Mouse (Mus musculus) myocyte (in vitro differentiated cells): ENCODE data around the gene Arl15. TPM values are rescaled to one million over a fixed set of nuclear protein-coding genes. Genes with fewer than 3 reads are reported as not detected.

ENCODE experiments used
- H3K27me3 ChIP-seq: one replicate; pipeline ENCODE4 v1.6.1; 2011; ENCODE audit not compliant: control insufficient read depth, insufficient read depth, insufficient read length
- H3K36me3 ChIP-seq: one replicate; pipeline ENCODE4 v1.6.1; 2011; ENCODE audit not compliant: control insufficient read depth, insufficient read depth
- H3K4me2 ChIP-seq: one replicate; pipeline ENCODE4 v1.6.1; 2011; ENCODE audit warnings: low read depth, control low read depth
- H3K4me3 ChIP-seq: one replicate; pipeline ENCODE4 v1.5.1; 2011; ENCODE audit warnings: mild to moderate bottlenecking, control low read depth, moderate library complexity
- H3K79me2 ChIP-seq: one replicate; pipeline ENCODE4 v1.6.1; 2011; ENCODE audit not compliant: control insufficient read depth, insufficient read depth
- H3ac ChIP-seq: one replicate; pipeline ENCODE4 v1.6.1; 2011; ENCODE audit not compliant: control insufficient read depth, insufficient read length
- CEBPB ChIP-seq: IDR thresholded peaks from 2 replicates; pipeline ENCODE4 v1.6.1; 2011; ENCODE audit warnings: mild to moderate bottlenecking, moderate library complexity; ENCODE audit not compliant: poor library complexity, insufficient read depth, severe bottlenecking
- E2F4 ChIP-seq: IDR thresholded peaks from one replicate; pipeline ENCODE4 v1.6.1; 2011; ENCODE audit warnings: mild to moderate bottlenecking, control low read depth, moderate library complexity; ENCODE audit not compliant: insufficient read depth
- MAX ChIP-seq: IDR thresholded peaks from one replicate; pipeline ENCODE4 v1.6.1; 2011; ENCODE audit warnings: low read depth, mild to moderate bottlenecking, control low read depth
- MYOD1 ChIP-seq, 3 experiments: IDR thresholded peaks; one replicate each; pipeline ENCODE4 v1.6.1; 2011; ENCODE audit warnings: control low read depth in 2 of 3, low read depth in 2 of 3, mild to moderate bottlenecking in 2 of 3, moderate library complexity in 1 of 3; ENCODE audit not compliant: insufficient read length in 2 of 3, control insufficient read depth in 1 of 3
- MYOG ChIP-seq, 3 experiments: IDR thresholded peaks; one replicate each; pipeline ENCODE4 v1.6.1; 2011; ENCODE audit warnings: control low read depth in 2 of 3, low read depth in 2 of 3, mild to moderate bottlenecking in 2 of 3; ENCODE audit not compliant: insufficient read length in 2 of 3, control insufficient read depth in 1 of 3, insufficient read depth in 1 of 3
- POLR2A ChIP-seq: IDR thresholded peaks from one replicate; pipeline ENCODE4 v1.6.1; 2011; ENCODE audit warnings: low read depth, mild to moderate bottlenecking, control low read depth, moderate library complexity; ENCODE audit not compliant: insufficient read length
- POLR2AphosphoS2 ChIP-seq: IDR thresholded peaks from one replicate; pipeline ENCODE4 v1.6.1; 2011; ENCODE audit warnings: low read depth, control low read depth; ENCODE audit not compliant: insufficient read length
- REST ChIP-seq: IDR thresholded peaks from one replicate; pipeline ENCODE4 v1.6.1; 2011; ENCODE audit warnings: mild to moderate bottlenecking, control low read depth, moderate library complexity; ENCODE audit not compliant: insufficient read depth, insufficient read length
- SRF ChIP-seq: IDR thresholded peaks from one replicate; pipeline ENCODE4 v1.6.1; 2011; ENCODE audit warnings: low read depth; ENCODE audit not compliant: control insufficient read depth, insufficient read length
- TCF12 ChIP-seq: IDR thresholded peaks from one replicate; pipeline ENCODE4 v1.6.1; 2011; ENCODE audit warnings: mild to moderate bottlenecking, control low read depth; ENCODE audit not compliant: poor library complexity, insufficient read depth, severe bottlenecking
- TCF3 ChIP-seq: IDR thresholded peaks from one replicate; pipeline ENCODE4 v1.6.1; 2011; ENCODE audit warnings: low read depth, control low read depth; ENCODE audit not compliant: insufficient read length
- USF1 ChIP-seq: IDR thresholded peaks from one replicate; pipeline ENCODE4 v1.6.1; 2011; ENCODE audit warnings: low read depth, mild to moderate bottlenecking, control low read depth, moderate library complexity
- polyA plus RNA-seq: library from polyadenylated mRNA; unstranded; fragments of >200 nt; fragmentation: generic; extraction: Trizol; gene quantifications from one replicate; pipeline ENCODE4 v1.2.1, GENCODE M21; 2012; ENCODE audit warnings: missing spikeins

Gene Arl15
- polyA plus RNA-seq, 1 experiment: 11.1 TPM

GRCm38 (mm10) chr13:114004191-114004590 is 209.9 kb downstream of the Arl15 start:
- H3K4me2 ChIP-seq: no peak overlapping the region
- TF ChIP-seq USF1: no peak
- no peak for TF ChIP-seq MYOG (IDR thresholded peaks at IDR 0.05; ENCODE audit: control insufficient read depth in 1 of 3, insufficient read depth in 1 of 3, insufficient read length in 2 of 3, low read depth in 2 of 3)
- TF ChIP-seq POLR2A: no peak
- no peak for TF ChIP-seq E2F4
- TF ChIP-seq TCF12: no peak
- TF ChIP-seq CEBPB: no peak
- no peak for TF ChIP-seq SRF
- H3K4me3 ChIP-seq: no peak overlapping the region
- H3K36me3 ChIP-seq: no peaks in the 10 kb centered on the region
- no peak overlapping the region for H3ac ChIP-seq
- H3K79me2 ChIP-seq: no peaks in the 10 kb centered on the region
- H3K27me3 ChIP-seq: no peaks in the 10 kb centered on the region

- Histone ChIP-seq H3K4me3 (no peak overlapping the region), H3K27me3 (no peaks in the 10 kb centered on the region)
- TF ChIP-seq MAX (no peak), USF1 (no peak), POLR2AphosphoS2 (no peak), MYOG (IDR thresholded peaks at IDR 0.05; ENCODE audit: control insufficient read depth in 1 of 3, insufficient read depth in 1 of 3, insufficient read length in 2 of 3, low read depth in 2 of 3) (no peak), POLR2A (no peak), REST (no peak), MYOD1 (IDR thresholded peaks at IDR 0.05; ENCODE audit: control insufficient read depth in 1 of 3, insufficient read length in 2 of 3, low read depth in 2 of 3) (no peak), TCF12 (no peak), E2F4 (no peak), CEBPB (no peak), SRF (no peak), TCF3 (no peak)
Measured at GRCm38 (mm10) chr13:114009786-114010185, 215.5 kb downstream of the Arl15 start.

GRCm38 (mm10) chr13:114010521-114010920 is 216.2 kb downstream of the Arl15 start:
- Histone ChIP-seq H3K27me3 (no peaks in the 10 kb centered on the region), H3K36me3 (no peaks in the 10 kb centered on the region), H3K4me2 (no peak overlapping the region), H3K79me2 (no peaks in the 10 kb centered on the region), H3ac (no peak overlapping the region), H3K4me3 (no peak overlapping the region)
- TF ChIP-seq MYOD1 (IDR thresholded peaks at IDR 0.05; ENCODE audit: control insufficient read depth in 1 of 3, insufficient read length in 2 of 3, low read depth in 2 of 3): no peak
- TF ChIP-seq MAX: no peak
- TF ChIP-seq TCF12: no peak
- TF ChIP-seq REST: no peak
- no peak for TF ChIP-seq POLR2AphosphoS2
- no peak for TF ChIP-seq MYOG (IDR thresholded peaks at IDR 0.05; ENCODE audit: control insufficient read depth in 1 of 3, insufficient read depth in 1 of 3, insufficient read length in 2 of 3, low read depth in 2 of 3)
- no peak for TF ChIP-seq SRF
- TF ChIP-seq CEBPB: no peak
- no peak for TF ChIP-seq TCF3
- TF ChIP-seq E2F4: no peak
- TF ChIP-seq POLR2A: no peak

More at GRCm38 (mm10) chr13:114009786-114010185, 215.5 kb downstream of the Arl15 start:
- Histone ChIP-seq H3K4me2 (no peak overlapping the region), H3K36me3 (no peaks in the 10 kb centered on the region), H3ac (no peak overlapping the region), H3K79me2 (no peaks in the 10 kb centered on the region)

GRCm38 (mm10) chr13:114011019-114011418 is 216.7 kb downstream of the Arl15 start:
- Histone ChIP-seq H3K4me3 (no peak overlapping the region), H3K27me3 (no peaks in the 10 kb centered on the region), H3K79me2 (no peaks in the 10 kb centered on the region), H3ac (no peak overlapping the region), H3K4me2 (no peak overlapping the region), H3K36me3 (no peaks in the 10 kb centered on the region)
- TF ChIP-seq POLR2AphosphoS2 (no peak), E2F4 (no peak), SRF (no peak), USF1 (no peak), REST (no peak), MYOG (IDR thresholded peaks at IDR 0.05; ENCODE audit: control insufficient read depth in 1 of 3, insufficient read depth in 1 of 3, insufficient read length in 2 of 3, low read depth in 2 of 3) (no peak), TCF3 (no peak), MYOD1 (IDR thresholded peaks at IDR 0.05; ENCODE audit: control insufficient read depth in 1 of 3, insufficient read length in 2 of 3, low read depth in 2 of 3) (no peak), TCF12 (no peak), MAX (no peak)

GRCm38 (mm10) chr13:114017928-114018327 is 223.6 kb downstream of the Arl15 start:
- Histone ChIP-seq H3K4me2 (no peak overlapping the region), H3ac (no peak overlapping the region), H3K79me2 (no peaks in the 10 kb centered on the region), H3K27me3 (no peaks in the 10 kb centered on the region), H3K4me3 (no peak overlapping the region), H3K36me3 (no peaks in the 10 kb centered on the region)
- no peak for TF ChIP-seq MYOD1 (IDR thresholded peaks at IDR 0.05; ENCODE audit: control insufficient read depth in 1 of 3, insufficient read length in 2 of 3, low read depth in 2 of 3)
- TF ChIP-seq CEBPB: no peak
- TF ChIP-seq TCF3: no peak
- no peak for TF ChIP-seq POLR2A
- no peak for TF ChIP-seq POLR2AphosphoS2
- TF ChIP-seq MYOG (IDR thresholded peaks at IDR 0.05; ENCODE audit: control insufficient read depth in 1 of 3, insufficient read depth in 1 of 3, insufficient read length in 2 of 3, low read depth in 2 of 3): no peak
- no peak for TF ChIP-seq MAX
- no peak for TF ChIP-seq E2F4
- no peak for TF ChIP-seq SRF
- no peak for TF ChIP-seq USF1
- no peak for TF ChIP-seq REST
- TF ChIP-seq TCF12: no peak
